Mouse (Mus musculus) kidney, postnatal 36 days (tissue): Measurements from ENCODE around the gene Mapk8ip3.

ENCODE experiments used
- DNase-seq, 2 experiments: peaks; one replicate each; pipeline ENCODE4 v3.0.0; 2021 to 2022; ENCODE audit warnings: mixed read lengths in 2 of 2

Gene Mapk8ip3

GRCm38 (mm10) chr17:24847386-24847785 is 89.4 kb downstream of the Mapk8ip3 start:
- peak; percentile 74 to 85 for DNase-seq

- no peak for DNase-seq
Measured at GRCm38 (mm10) chr17:24844525-24844924, 92.3 kb downstream of the Mapk8ip3 start.

- DNase-seq = peak; percentile 53 to 62
Measured at GRCm38 (mm10) chr17:24842631-24843030, 94.1 kb downstream of the Mapk8ip3 start.
